Mouse (Mus musculus) effector memory CD4-positive, alpha-beta T cell, adult 5 months (primary cell): ENCODE data around the gene Olfr1094. TPM values are rescaled to one million over a fixed set of nuclear protein-coding genes. Genes with fewer than 3 reads are reported as not detected.

Experiments used
- polyA plus RNA-seq: library from polyadenylated mRNA; unstranded; fragments of 100-300 nt; shearing (Covaris generic); gene quantifications from one replicate; pipeline ENCODE4 v1.2.1, GENCODE M21; 2017

Olfr1094 gene
- polyA plus RNA-seq: not detected

GRCm38 (mm10) chr2:86824363-86824762, at the start of gene Olfr1094:
Olfr1094 (plus strand) TSS chr2:86824663.

GRCm38 (mm10) chr2:86782179-86782578, 42.3 kb upstream of the Olfr1094 start, which contains the start of gene Olfr1093:
Olfr1093 (plus strand) TSS chr2:86782479.

GRCm38 (mm10) chr2:86809918-86810317, 14.5 kb upstream of the Olfr1094 start, which contains the start of gene Olfr141:
Olfr141 (minus strand) TSS chr2:86810018.

DNA sequence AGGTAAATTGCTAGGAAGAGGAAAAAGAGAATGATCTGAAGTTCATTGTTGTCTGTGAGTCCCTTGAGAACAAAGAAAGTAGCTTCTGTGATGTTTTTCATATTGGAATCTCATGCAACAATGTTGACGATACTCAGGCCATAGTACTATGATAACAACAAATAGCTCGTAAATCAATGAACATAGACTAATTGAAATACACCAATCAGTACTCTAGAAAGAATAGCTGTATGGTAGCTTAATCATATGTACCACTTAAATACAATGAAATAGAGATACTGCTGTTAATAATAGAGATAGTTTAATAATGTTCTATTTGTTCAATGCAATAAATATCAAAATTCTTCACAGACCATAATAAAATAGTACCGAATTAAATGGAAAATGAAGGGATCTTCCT, 27.1 kb downstream of the Olfr1094 start, which contains the start of gene Olfr1095:
TSS of gene Olfr1095 (minus strand) at position 101 of the 400 bp plus-strand sequence.

DNA sequence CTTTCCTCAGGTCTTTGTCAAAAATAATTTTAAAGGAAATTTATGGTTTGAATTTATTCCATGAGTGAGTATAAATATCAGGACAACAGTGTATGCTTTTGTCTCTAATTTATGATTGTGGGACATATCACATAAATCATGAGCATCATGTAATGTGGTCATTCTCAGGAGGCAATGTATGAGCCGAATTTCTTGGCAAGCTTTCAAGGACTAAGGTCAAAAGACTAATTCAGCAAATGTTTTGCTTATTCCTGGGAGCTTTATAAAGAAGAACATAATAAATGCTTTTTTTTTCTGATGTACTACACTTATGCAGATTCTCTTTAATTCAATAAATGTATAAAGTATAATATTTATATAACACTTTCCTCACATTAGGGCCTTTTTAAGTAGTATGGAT, 50.2 kb downstream of the Olfr1094 start, which contains the start of gene Gm13723:
TSS of gene Gm13723 (minus strand) at position 101 of the 400 bp plus-strand sequence.

Other genes starting within 250 kb of the Olfr1094 start
- gene Olfr1082, start 225.7 kb upstream of the Olfr1094 start, polyA plus RNA-seq: not detected
- gene Olfr1084, start 184.9 kb upstream of the Olfr1094 start, polyA plus RNA-seq: not detected
- not detected for gene Olfr1085, start 162.6 kb upstream of the Olfr1094 start, polyA plus RNA-seq
- gene Olfr1086, start 144.6 kb upstream of the Olfr1094 start, polyA plus RNA-seq: not detected
- gene Olfr1087, start 126.3 kb upstream of the Olfr1094 start, polyA plus RNA-seq: not detected
- not detected for gene Olfr1089, start 91.0 kb upstream of the Olfr1094 start, polyA plus RNA-seq
- gene Olfr1090, start 65.7 kb upstream of the Olfr1094 start, polyA plus RNA-seq: not detected
- not detected for gene Olfr1093, start 42.2 kb upstream of the Olfr1094 start, polyA plus RNA-seq
- gene Olfr141, start 14.6 kb upstream of the Olfr1094 start, polyA plus RNA-seq: not detected
- not detected for gene Olfr1095, start 27.0 kb downstream of the Olfr1094 start, polyA plus RNA-seq
- gene Gm13723, start 50.1 kb downstream of the Olfr1094 start, polyA plus RNA-seq: not detected
- 0.11 TPM for gene Olfr1097, start 67.6 kb downstream of the Olfr1094 start, polyA plus RNA-seq
- gene Olfr1098, start 99.9 kb downstream of the Olfr1094 start, polyA plus RNA-seq: not detected
- not detected for gene Olfr1099, start 136.0 kb downstream of the Olfr1094 start, polyA plus RNA-seq
- not detected for gene Olfr1100, start 155.3 kb downstream of the Olfr1094 start, polyA plus RNA-seq
- gene Olfr1101, start 166.6 kb downstream of the Olfr1094 start, polyA plus RNA-seq: not detected
- not detected for gene Olfr1102, start 173.7 kb downstream of the Olfr1094 start, polyA plus RNA-seq
- gene Olfr1104, start 202.4 kb downstream of the Olfr1094 start, polyA plus RNA-seq: not detected
- 0.16 TPM for gene Olfr1105, start 211.9 kb downstream of the Olfr1094 start, polyA plus RNA-seq
- gene Olfr1106, start 227.6 kb downstream of the Olfr1094 start, polyA plus RNA-seq: not detected